Mouse (Mus musculus) intestine, embryonic 16.5 days (tissue): ENCODE results near the gene Rbm15. TPM values are rescaled to one million over a fixed set of nuclear protein-coding genes. Genes with fewer than 3 reads are reported as not detected.

Source experiments
- ATAC-seq: fragments of 200-750 bp; cut with Nextera tagmentation; 2 replicates; pipeline ENCODE4 v1.8.0; 2017; ENCODE audit warnings: moderate TSS enrichment, moderate library complexity
- H3K27ac ChIP-seq: fragments of 300-500 bp; sonication (generic); 2 replicates; pipeline ENCODE4 v1.5.1; 2014; ENCODE audit warnings: mild to moderate bottlenecking, low read length
- H3K27me3 ChIP-seq: fragments of 300-500 bp; sonication (generic); replicated peaks from 2 replicates; pipeline ENCODE4 v1.6.1; 2014; ENCODE audit warnings: low read length, control low read depth, mixed read lengths; ENCODE audit not compliant: control insufficient read depth, insufficient read depth
- H3K36me3 ChIP-seq: fragments of 300-500 bp; sonication (generic); 2 replicates; pipeline ENCODE4 v1.6.1; 2014; ENCODE audit warnings: low read length, control low read depth; ENCODE audit not compliant: control insufficient read depth, insufficient read depth
- H3K4me1 ChIP-seq: fragments of 300-500 bp; sonication (generic); 2 replicates; pipeline ENCODE4 v1.6.1; 2014; ENCODE audit warnings: low read length, control low read depth, mixed read lengths; ENCODE audit not compliant: control insufficient read depth, insufficient read depth
- H3K4me2 ChIP-seq: fragments of 300-500 bp; sonication (generic); 2 replicates; pipeline ENCODE4 v1.6.1; 2014; ENCODE audit warnings: low read depth, low read length, control low read depth
- H3K4me3 ChIP-seq: fragments of 300-500 bp; sonication (generic); 2 replicates; pipeline ENCODE4 v1.5.1; 2014; ENCODE audit warnings: mild to moderate bottlenecking, low read length
- H3K9ac ChIP-seq: fragments of 300-500 bp; sonication (generic); 2 replicates; pipeline ENCODE4 v1.6.1; 2014; ENCODE audit warnings: low read depth, low read length
- H3K9me3 ChIP-seq: fragments of 300-500 bp; sonication (generic); 2 replicates; pipeline ENCODE4 v1.6.1; 2016; ENCODE audit warnings: low read length, control low read depth; ENCODE audit not compliant: control insufficient read depth
- WGBS: fragments of 180-500 bp; shearing (Covaris S2); extraction: QIAGEN DNeasy Blood & Tissue Kit; methylation state at CpG from one replicate; pipeline ENCODE4 v1.1.7; 2014; 5-methylcytosine and 5-hydroxymethylcytosine counted together
- polyA plus RNA-seq: library from polyadenylated mRNA; unstranded; fragments of >200 nt; fragmentation: Nextera tagmentation; extraction: Ambion mirVana; gene quantifications from 2 replicates; pipeline ENCODE4 v1.2.1, GENCODE M21; 2015

Rbm15 gene
- polyA plus RNA-seq = 11.1 and 11.5 TPM in 2 replicates

DNA sequence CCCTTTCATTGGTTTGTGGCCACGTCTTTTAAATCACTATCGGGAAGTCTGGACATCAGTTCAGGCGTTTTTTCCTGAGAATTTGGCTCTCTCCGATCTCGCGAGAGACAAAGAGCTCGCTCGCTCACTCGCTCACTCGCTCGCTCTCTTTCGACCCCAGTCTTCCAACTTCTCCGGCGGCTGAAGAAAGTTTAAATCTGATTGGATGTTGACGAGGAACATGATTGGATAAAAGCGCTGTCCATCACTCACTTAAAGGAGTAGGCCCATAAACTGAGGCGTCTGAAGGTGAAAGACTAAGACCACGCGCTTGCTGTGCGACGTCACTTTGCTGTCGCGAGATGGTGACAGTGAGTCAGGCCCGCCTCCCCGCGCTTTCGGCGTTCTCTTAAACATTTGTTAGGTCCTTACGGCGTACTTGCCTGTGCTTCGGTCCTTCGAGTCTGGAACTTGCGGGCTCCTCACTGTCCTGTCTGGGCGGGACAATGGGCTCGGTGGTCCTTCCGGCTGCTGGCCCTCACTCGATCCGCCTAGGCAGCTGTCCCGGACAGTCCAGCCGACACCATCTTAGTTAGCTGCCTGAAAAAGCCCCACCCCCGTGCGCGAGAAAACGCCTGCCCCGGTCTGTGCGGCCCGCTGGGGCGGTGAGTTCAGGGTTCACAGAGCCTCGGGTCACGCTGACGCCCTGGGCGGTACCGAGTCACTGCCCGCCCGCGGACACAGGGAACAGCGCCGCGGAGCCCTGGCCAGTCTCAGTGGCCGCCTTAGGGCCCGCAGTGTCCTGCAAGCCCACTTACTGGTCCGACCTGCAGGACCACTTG is at the start of gene Rbm15:
TSS of gene Rbm15 (minus strand) at position 293 of the 821 bp plus-strand sequence.
- ATAC-seq = peak; percentile 94
- Histone ChIP-seq H3K27ac (peak within 1 kb of the TSS; percentile 98), H3K36me3 (peaks cover 7% of the 10 kb centered on the region; the same call in 1 of the 2 replicates), H3K4me2 (peak within 1 kb of the TSS; percentile 86), H3K4me1 (peaks cover 19% of the 10 kb centered on the region), H3K4me3 (peak within 1 kb of the TSS; percentile 77), H3K27me3 (no peaks in the 10 kb centered on the region), H3K9ac (peak within 1 kb of the TSS; percentile 86), H3K9me3 (no peaks in the 10 kb centered on the region)
- WGBS = under 1% methylated on average over 62 of the region's 62 CpGs

DNA sequence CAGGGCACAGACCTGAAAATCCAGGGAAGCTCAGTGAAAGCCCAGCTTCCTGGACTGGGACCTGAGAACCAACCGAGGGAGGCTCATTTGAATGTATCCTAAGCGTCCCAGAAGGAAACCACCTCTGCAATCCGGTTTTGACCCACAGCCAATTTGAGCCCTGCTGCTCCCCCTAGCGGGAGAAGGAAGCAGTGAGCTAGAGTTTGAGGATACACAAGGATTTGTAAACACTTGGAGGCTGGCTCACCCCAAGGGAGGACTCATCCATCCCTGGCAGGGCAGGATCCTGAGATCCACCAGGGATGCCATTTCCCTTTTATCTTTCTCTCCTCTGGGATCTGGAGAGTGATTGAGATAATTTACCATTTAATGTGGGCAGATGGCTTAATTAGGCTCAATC is 45.9 kb upstream of the Rbm15 start:
- no peak for ATAC-seq
- WGBS = 7% methylated on average over 4 of the region's 4 CpGs
- H3K27me3 ChIP-seq = peaks cover 3% of the 10 kb centered on the region; the same call in 1 of the 2 replicates
- H3K9ac ChIP-seq = no peak overlapping the region
- H3K36me3 ChIP-seq = no peaks in the 10 kb centered on the region
- H3K27ac ChIP-seq = no peak overlapping the region
- H3K4me1 ChIP-seq = no peaks in the 10 kb centered on the region
- H3K9me3 ChIP-seq = no peaks in the 10 kb centered on the region
- no peak overlapping the region for H3K4me2 ChIP-seq
- H3K4me3 ChIP-seq = no peak overlapping the region

DNA sequence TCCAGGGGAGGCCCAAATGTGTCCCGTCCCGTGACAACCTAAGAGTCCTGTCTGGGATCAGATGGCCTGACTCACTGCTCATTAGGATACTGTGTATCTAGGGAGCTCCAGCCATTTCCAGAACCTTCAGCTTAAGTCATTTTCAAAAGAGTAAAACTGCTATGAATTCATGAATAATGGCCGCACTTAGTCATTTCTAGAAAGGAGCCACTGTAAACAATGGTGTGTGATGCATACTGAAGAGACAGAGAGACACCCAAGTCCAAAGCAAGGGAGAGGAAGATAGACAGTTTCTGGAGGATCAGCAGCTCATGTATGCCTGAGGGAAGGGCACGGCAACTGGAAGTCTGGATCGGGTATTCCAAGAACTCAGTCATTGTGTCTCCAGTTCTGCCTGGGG is 45.2 kb upstream of the Rbm15 start:
- no peak for ATAC-seq
- Histone ChIP-seq H3K27me3 (peaks cover 3% of the 10 kb centered on the region; the same call in 1 of the 2 replicates), H3K9ac (no peak overlapping the region), H3K27ac (no peak overlapping the region), H3K4me2 (no peak overlapping the region), H3K9me3 (no peaks in the 10 kb centered on the region), H3K4me3 (no peak overlapping the region), H3K36me3 (no peaks in the 10 kb centered on the region), H3K4me1 (no peaks in the 10 kb centered on the region)
- WGBS = 75% methylated on average over 5 of the region's 5 CpGs

DNA sequence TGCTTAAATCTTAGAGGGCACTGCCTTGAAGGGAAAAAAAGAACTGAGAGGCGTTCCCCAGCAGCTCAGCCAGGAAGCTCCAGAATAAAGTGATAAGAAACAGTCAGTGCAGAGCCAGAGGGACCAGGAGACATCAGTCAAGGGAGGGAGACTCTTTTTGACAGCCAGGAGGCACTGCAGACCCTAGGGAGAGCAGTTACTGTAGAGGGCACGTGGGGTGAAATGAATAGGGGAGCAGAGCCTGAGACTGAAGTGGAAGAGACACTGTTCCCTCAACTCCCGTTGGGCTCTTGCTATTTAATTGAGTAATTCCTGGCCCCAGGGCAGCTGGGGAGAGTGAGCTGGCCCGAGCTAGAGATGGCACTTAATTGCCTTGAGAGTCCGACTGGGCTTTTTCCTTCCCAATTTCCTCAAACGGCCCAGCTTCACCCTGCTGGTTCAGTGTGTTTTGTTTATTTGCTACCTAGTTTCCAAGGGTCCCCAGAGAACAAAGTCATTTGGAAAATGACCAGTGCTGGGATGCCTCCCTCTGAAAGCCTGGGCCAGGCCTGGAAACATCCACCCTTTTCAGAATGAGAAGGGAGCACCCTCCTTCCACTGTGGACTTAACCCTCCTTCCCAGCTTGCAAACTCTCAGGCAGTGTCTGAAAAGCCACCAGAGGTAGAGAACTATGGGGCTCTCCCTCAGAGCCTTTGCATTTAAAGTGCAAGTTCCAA is 41.6 kb upstream of the Rbm15 start:
- no peak overlapping the region for H3K4me3 ChIP-seq
- H3K4me1 ChIP-seq = no peaks in the 10 kb centered on the region
- H3K36me3 ChIP-seq = no peaks in the 10 kb centered on the region
- H3K4me2 ChIP-seq = no peak overlapping the region
- no peaks in the 10 kb centered on the region for H3K9me3 ChIP-seq
- WGBS = 17% methylated on average over 6 of the region's 6 CpGs
- no peak overlapping the region for H3K27ac ChIP-seq
- ATAC-seq = no peak
- peaks cover 3% of the 10 kb centered on the region; the same call in 1 of the 2 replicates for H3K27me3 ChIP-seq
- H3K9ac ChIP-seq = no peak overlapping the region

DNA sequence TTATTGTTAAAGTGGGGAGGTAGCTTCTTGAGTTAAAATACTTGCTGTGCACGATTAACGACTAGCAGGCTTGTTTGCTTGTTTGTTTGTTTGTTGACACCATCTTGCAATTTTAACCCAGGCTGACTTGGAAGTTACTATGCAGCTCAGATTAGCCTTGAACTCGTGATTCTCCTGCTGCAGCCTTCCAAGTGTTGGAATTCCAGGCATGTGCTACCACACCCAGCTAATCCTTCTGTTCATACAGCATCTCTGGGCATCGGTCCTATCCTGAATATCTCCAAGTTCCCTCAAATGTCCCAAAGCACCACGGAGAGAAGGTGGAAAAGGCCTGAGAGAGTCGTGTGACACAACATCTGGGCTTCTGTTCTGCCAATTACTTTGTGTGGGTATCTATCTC is 35.7 kb upstream of the Rbm15 start:
- 72% methylated on average over 6 of the region's 6 CpGs for WGBS
- Histone ChIP-seq H3K9ac (no peak overlapping the region), H3K4me3 (no peak overlapping the region), H3K9me3 (no peaks in the 10 kb centered on the region), H3K36me3 (no peaks in the 10 kb centered on the region), H3K27me3 (no peaks in the 10 kb centered on the region), H3K4me1 (no peaks in the 10 kb centered on the region), H3K4me2 (no peak overlapping the region), H3K27ac (no peak overlapping the region)
- no peak for ATAC-seq

DNA sequence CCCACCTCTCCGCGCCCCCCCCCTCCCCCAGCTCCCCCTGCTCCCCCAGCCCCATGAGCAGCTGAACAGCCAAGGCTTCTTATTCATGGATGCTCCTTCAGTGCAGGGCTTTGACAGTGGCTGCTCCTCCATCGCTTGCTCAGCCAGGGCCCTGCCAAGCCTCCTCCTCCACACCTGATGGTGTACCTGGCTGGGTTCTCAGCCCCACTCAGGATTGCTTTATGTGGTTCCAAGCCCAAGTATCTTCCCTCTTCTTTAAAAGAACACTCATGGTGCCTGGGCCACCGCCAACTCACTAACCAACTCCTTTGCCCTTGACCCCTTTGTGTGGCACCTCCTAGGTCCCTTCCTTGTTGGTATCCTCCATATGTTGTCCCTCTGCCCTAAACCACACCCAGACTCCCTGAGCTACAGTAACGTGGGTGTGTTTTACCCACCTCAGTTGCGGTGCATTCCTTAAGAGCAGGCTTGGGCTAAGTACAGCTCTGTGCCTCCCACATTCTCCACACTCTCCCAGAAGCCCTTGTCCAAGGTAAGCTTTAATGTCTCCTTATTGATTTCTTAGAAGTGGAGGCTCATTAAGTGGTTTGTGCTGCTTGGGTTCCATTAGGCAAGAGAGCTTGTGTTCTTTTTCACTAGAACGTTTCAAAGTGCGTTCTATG is 34.6 kb upstream of the Rbm15 start:
- H3K9me3 ChIP-seq = no peaks in the 10 kb centered on the region
- H3K4me1 ChIP-seq = no peaks in the 10 kb centered on the region
- H3K9ac ChIP-seq = no peak overlapping the region
- H3K4me3 ChIP-seq = no peak overlapping the region
- ATAC-seq = no peak
- no peak overlapping the region for H3K4me2 ChIP-seq
- WGBS = 80% methylated on average over 8 of the region's 8 CpGs
- no peak overlapping the region for H3K27ac ChIP-seq
- H3K36me3 ChIP-seq = no peaks in the 10 kb centered on the region
- no peaks in the 10 kb centered on the region for H3K27me3 ChIP-seq

DNA sequence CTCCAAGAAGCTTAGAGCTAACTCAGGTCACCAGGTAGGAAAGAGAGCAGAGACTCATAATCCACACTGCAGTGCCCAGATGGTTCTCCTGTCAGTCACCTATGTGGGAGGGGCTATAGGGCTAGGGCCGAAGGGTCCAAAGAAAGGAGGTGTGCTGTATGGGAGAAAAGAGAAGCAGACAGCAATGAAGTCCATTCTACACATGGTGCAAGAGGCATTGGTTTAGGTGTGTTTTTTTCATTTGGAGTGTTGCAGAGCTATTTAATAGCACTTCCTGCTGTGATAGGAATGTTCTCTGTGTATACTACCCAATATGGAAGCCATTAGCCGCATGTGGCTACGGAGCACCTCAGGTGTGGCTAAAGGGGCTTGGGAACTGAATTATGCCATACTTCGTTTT is 31.9 kb upstream of the Rbm15 start:
- WGBS = 88% methylated on average over 4 of the region's 4 CpGs
- Histone ChIP-seq H3K9me3 (no peaks in the 10 kb centered on the region), H3K27ac (no peak overlapping the region), H3K4me3 (no peak overlapping the region), H3K4me1 (no peaks in the 10 kb centered on the region), H3K4me2 (no peak overlapping the region), H3K36me3 (no peaks in the 10 kb centered on the region), H3K27me3 (no peaks in the 10 kb centered on the region), H3K9ac (no peak overlapping the region)
- no peak for ATAC-seq

DNA sequence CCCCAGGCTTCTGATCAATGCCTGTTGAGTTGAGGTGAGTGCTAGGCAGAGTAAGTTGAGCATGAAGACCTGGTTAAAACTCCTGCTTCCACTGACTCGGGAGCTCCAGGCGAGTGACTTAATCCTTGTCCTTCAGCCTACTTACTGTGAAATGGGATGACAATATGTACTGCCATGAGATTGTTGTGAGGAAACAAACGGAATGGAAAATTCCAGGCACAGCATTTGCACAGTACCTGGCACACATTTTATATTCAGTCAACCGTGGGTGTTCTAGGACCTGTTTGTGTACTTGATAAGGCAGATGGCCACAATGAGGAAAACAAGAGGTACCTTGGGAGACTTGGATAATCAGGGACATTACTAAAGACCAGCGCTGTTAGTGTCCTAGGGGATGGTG is 29.9 kb upstream of the Rbm15 start:
- H3K4me3 ChIP-seq = no peak overlapping the region
- no peaks in the 10 kb centered on the region for H3K9me3 ChIP-seq
- ATAC-seq = no peak
- no peak overlapping the region for H3K4me2 ChIP-seq
- H3K27ac ChIP-seq = no peak overlapping the region
- no peak overlapping the region for H3K9ac ChIP-seq
- WGBS = 83% methylated on average over 5 of the region's 5 CpGs
- H3K4me1 ChIP-seq = no peaks in the 10 kb centered on the region
- no peaks in the 10 kb centered on the region for H3K27me3 ChIP-seq
- no peaks in the 10 kb centered on the region for H3K36me3 ChIP-seq

DNA sequence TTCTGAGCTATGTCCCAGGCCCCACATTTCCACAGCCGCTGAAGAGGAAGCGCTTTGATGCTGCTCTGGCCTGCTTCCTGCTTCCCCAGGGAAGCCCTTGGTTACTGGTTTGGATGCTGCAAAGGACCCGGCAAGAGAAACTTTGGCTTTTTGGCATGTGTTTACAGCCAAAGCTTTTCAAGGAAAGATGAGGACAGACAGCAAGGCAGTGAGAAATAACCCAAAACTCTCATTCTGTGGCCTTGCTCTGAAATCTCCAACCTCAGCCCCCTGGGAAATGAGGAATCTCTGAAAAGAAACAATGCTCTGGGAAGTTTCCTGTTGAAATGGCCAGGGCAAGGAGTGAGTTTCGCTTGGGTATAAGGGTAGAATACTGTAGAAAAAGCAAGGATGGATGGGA is 26.9 kb upstream of the Rbm15 start:
- Histone ChIP-seq H3K9me3 (no peaks in the 10 kb centered on the region), H3K27ac (no peak overlapping the region), H3K36me3 (no peaks in the 10 kb centered on the region), H3K4me3 (no peak overlapping the region), H3K27me3 (no peaks in the 10 kb centered on the region), H3K9ac (no peak overlapping the region), H3K4me1 (no peaks in the 10 kb centered on the region), H3K4me2 (no peak overlapping the region)
- 62% methylated on average over 4 of the region's 4 CpGs for WGBS
- ATAC-seq = no peak
